Mouse (Mus musculus) myocyte (in vitro differentiated cells): ENCODE results near the gene Cacna1g.

ENCODE experiments used
- CEBPB ChIP-seq: IDR thresholded peaks from 2 replicates; pipeline ENCODE4 v1.6.1; 2011; ENCODE audit warnings: mild to moderate bottlenecking, moderate library complexity; ENCODE audit not compliant: poor library complexity, insufficient read depth, severe bottlenecking
- E2F4 ChIP-seq: IDR thresholded peaks from one replicate; pipeline ENCODE4 v1.6.1; 2011; ENCODE audit warnings: mild to moderate bottlenecking, control low read depth, moderate library complexity; ENCODE audit not compliant: insufficient read depth
- MAX ChIP-seq: IDR thresholded peaks from one replicate; pipeline ENCODE4 v1.6.1; 2011; ENCODE audit warnings: low read depth, mild to moderate bottlenecking, control low read depth
- MYOG ChIP-seq, 3 experiments: IDR thresholded peaks; one replicate each; pipeline ENCODE4 v1.6.1; 2011; ENCODE audit warnings: control low read depth in 2 of 3, low read depth in 2 of 3, mild to moderate bottlenecking in 2 of 3; ENCODE audit not compliant: insufficient read length in 2 of 3, control insufficient read depth in 1 of 3, insufficient read depth in 1 of 3
- POLR2A ChIP-seq: IDR thresholded peaks from one replicate; pipeline ENCODE4 v1.6.1; 2011; ENCODE audit warnings: low read depth, mild to moderate bottlenecking, control low read depth, moderate library complexity; ENCODE audit not compliant: insufficient read length
- POLR2AphosphoS2 ChIP-seq: IDR thresholded peaks from one replicate; pipeline ENCODE4 v1.6.1; 2011; ENCODE audit warnings: low read depth, control low read depth; ENCODE audit not compliant: insufficient read length
- TCF12 ChIP-seq: IDR thresholded peaks from one replicate; pipeline ENCODE4 v1.6.1; 2011; ENCODE audit warnings: mild to moderate bottlenecking, control low read depth; ENCODE audit not compliant: poor library complexity, insufficient read depth, severe bottlenecking
- USF1 ChIP-seq: IDR thresholded peaks from one replicate; pipeline ENCODE4 v1.6.1; 2011; ENCODE audit warnings: low read depth, mild to moderate bottlenecking, control low read depth, moderate library complexity

GRCm38 (mm10) chr11:94390825-94391224, 83.2 kb downstream of the Cacna1g start:
- TF ChIP-seq POLR2A (no peak), E2F4 (no peak), MAX (no peak), USF1 (no peak), POLR2AphosphoS2 (no peak), CEBPB (no peak), TCF12 (no peak), MYOG (IDR thresholded peaks at IDR 0.05; ENCODE audit: control insufficient read depth in 1 of 3, insufficient read depth in 1 of 3, insufficient read length in 2 of 3, low read depth in 2 of 3) (no peak)
